Mouse (Mus musculus): Measurements from ENCODE around the gene Prelid3b. TPM values are rescaled to one million over a fixed set of nuclear protein-coding genes. Genes with fewer than 3 reads are reported as not detected.

The Prelid3b gene
- total RNA-seq, 2 experiments from 2014 or later: 51.7 to 57.5 TPM

DNA sequence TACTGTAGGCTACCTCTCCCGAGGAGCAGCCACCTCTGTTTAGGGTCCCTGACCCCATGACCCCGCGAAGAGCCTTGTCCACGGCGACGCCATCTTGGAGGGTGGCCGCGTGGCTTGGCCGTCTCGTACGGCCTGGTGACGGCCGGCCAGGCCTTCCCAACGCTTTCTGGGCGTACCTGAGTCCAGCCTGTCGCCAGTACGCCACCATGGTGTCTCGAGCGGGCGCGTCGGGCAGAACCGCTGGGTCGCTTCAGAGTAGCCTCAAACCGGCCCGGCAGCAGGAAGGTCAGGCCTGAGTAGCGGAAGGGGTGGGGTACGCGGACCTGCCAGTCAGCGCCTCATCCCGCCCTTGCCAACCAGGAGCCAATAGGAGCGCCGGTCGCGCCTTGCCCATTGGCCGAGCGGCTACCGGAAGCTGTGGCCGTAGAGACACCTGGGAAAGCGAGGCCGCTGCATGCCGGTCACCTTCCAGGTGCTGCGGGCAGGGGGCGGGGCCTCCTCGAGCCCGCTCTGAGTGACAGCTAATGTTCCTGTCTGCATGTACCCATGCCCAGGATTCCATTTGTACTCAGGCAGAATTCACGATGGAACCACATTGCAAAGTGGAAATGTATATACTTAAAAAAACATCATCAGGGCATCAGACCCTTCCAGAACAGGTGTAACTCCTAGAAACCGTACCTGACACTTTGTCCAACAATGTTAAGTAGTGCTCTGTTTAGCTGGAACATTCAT lies 8.9 kb downstream of the Prelid3b start, which contains the start of gene Atp5e:
Atp5e (minus strand) TSS at position 317 of the 735 bp plus-strand sequence.
- DNase-seq (ENCODE audit: low spot score in 2 of 2): peak; percentile 96 to 97

DNA sequence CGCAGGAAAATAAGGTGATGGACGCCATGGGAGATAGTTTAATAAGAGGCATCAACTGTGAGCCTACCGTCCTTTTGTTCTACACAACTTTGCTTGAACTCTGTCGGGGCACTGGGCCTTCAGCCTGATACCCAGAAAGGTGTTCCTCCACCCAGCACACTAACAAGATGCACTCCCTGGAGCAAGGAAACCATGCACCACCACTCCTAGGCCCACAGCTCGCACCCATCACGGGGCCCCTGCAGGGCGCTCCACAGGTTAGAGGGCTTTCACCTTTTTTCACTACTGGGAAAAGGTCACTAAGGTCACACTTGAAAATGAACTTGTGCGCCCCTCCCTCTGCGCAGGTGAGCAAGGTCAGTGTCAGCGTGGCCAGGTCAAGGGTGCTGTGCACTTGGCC lies 9.5 kb downstream of the Prelid3b start:
- DNase-seq (ENCODE audit: low spot score in 2 of 2): peak in 1 of 2 experiments; percentile 6

DNA sequence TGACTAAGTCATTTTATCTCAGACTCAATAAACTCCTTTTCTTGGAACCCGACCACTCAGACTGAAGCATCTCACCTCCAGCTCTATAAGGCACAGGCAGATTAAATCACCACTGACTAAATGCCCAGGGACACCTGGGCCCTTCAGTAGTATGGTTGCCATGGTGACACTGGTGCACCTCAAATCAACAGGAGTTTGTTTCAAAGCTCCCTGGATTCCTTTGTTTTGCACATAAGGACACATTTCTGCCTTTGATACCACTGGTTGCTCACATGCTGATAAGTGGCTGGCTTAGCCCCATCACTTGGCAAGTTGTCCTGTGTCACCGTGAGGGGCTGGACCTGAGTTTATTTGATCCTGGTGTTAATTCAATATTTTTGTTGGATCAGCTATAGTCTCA lies 13.5 kb downstream of the Prelid3b start:
- DNase-seq (ENCODE audit: low spot score in 2 of 2): no peak

DNA sequence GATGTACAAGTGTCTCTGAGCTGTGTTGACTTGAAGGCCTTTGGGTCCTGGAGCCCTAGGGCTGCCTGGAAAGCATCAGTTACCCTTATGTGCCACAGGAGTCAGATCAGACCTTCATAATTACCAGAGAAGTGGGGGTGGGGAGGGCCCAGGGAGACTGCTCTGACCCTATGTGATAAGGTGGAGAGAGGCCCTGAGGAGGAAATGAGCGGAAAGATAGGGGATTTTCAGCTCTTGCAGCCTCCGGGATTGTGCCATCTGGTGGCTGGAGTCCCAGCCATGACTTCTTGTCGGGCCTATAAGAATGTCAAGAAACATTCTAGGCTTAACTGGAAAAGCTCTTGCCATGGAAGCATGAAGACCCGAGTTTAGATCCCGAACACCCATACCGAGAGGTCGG lies 19.2 kb downstream of the Prelid3b start:
- DNase-seq (ENCODE audit: low spot score in 2 of 2): no peak

DNA sequence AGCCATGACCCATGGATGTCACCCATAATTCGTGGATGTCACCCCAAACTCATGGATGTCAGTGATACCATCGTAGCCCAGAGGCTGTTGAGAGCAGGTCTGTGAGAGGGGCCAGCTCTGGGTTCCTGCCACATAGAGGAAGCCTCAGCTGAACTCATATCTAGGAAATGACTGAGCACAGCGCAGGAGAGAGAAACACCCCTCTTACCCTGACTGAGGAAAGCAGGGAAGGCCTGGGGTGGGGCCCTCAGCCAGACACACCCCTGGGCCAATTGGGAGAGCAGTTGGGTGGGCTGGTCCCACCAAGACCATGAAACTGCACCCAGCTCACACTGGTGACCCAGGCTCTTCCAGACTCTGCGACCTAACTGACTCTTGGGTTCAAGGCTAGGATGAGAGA lies 22.5 kb downstream of the Prelid3b start, which contains the start of gene Tubb1:
Tubb1 (plus strand) TSS at position 343 of the 400 bp plus-strand sequence.
- DNase-seq (ENCODE audit: low spot score in 2 of 2): no peak

DNA sequence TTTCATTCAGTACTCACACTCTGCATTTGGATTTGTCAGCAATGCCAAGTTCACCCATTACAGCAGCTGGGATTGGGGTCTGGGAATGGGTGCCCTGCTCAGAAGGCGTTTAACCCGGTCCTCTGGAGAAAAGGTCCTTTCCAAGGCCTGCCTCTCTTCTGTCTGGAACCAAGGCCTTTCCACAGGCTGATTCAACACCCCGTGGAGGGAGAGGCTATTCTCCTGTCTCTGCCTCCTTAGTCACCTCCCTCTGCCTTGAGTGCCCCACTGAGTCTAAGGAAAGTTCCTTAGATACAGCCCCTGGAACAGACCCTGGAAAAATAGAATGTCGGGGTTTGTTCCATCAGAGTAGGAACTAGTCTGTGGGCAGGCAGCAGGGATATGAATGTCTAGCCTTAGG lies 24.5 kb downstream of the Prelid3b start:
- DNase-seq (ENCODE audit: low spot score in 2 of 2): no peak

DNA sequence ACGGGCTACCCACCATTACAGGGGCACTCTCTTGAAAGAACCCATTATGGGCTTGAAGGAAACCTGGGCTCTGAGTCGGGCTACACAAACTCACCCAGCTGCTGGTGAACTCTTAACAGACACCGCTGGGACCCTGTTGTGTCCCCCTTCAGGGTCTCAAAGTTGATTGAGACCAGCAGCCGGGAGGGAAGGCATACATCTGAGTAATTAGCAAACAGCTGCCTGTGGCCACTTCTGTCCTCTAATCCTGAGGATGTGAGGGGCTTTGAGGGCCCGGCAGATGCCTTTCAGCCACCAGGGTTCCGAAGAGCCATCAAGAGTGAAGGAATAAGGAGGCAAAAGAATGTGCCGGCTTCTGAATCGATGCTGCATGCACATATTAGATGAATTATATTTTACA lies 26.0 kb downstream of the Prelid3b start:
- no peak for DNase-seq (ENCODE audit: low spot score in 2 of 2)

DNA sequence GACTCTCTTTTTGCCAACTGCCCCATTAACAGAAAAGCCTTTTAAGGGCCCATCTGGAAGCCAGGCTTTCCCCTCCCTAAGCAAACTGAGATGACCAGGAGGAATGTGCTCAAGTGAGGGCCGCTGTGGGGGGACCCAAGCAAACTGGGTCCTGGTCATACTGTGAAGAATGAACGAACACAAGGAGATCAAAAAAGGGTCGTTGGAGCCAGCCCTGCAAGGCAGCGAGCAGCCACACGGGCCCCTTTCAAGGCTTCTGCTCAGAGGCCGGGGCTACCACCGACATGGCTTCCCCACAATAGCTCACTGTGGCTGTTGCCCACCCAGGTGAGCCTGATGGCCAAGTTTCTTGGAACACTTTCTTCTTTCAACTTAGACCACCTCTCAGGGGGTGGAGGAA lies 26.4 kb downstream of the Prelid3b start:
- DNase-seq (ENCODE audit: low spot score in 2 of 2): no peak

DNA sequence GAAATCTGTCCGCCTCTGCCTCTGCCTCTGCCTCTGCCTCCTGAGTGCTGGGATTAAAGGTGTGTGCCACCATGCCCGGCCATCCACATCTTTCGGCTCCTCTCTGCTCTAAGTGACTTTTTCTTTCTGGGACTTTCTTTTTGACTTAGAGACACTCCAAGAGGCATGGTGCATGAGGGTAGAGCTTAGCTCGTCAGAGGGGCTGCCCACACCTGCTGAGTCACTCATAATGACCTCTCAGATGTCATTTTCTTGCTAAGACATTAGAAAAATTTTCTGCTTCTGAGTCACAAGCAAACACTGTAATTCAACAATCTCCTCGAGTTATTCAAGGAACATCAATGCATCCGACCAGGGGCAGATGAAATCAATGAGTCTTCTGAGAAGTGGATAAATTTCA lies 27.9 kb downstream of the Prelid3b start:
- DNase-seq (ENCODE audit: low spot score in 2 of 2): no peak

DNA sequence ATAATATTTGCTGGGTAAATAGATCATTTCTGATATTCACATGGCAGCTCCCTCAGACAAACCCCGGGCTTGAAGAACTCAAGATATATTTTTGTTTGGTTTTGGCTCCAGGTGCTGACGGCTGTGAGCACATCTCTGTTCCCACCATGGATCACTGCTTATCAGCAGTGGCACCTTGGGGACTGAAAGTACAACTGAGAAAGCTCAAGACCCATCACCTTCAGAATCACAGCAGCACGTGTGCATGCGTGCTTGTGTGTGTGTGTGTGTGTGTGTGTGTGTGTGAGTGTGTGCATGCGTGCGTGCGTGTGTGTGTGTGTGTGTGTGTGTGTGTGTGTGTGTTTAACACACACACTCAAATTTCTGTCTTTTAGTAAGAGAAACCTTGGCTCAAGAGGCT lies 28.5 kb downstream of the Prelid3b start:
- DNase-seq (ENCODE audit: low spot score in 2 of 2): no peak

DNA sequence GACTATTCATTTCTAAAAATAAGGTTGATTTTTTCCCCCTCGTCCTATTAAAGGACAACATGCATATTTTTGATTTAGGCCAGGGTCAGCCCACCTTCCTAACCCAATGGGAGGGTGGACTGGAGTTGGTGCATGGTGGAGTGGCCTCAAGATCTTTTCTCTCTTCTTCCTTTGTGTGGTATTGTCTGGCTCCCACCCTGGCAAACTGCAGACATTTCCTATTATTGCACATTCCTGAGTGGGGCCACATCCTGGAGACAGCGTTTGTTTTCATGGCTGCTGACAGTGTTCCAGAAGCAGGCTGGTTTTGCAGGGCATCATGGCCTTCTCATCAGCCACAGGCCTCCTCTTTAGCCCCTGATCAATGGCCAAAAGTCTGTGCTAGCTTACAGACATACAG lies 29.8 kb downstream of the Prelid3b start:
- DNase-seq (ENCODE audit: low spot score in 2 of 2): no peak

DNA sequence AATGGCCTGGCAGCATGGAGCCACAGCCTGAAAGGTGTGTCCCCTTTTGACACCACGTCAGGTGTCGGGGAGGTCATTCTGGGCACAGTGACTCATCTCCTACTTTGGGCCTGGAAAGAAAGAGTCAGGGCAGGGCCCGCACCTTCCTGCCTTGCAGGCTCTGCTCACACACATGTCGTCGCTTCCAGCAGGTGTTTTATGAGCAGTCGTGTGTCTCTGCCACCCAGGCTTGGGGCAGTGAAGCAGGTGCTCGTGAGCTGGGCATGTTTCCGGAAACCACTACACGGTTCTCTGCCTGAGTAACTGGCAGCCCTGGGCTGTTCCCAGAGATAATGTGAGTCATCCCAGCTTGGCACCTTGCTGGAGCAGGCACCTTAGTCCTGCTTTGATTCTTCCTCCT lies 30.4 kb downstream of the Prelid3b start:
- DNase-seq (ENCODE audit: low spot score in 2 of 2): no peak

DNA sequence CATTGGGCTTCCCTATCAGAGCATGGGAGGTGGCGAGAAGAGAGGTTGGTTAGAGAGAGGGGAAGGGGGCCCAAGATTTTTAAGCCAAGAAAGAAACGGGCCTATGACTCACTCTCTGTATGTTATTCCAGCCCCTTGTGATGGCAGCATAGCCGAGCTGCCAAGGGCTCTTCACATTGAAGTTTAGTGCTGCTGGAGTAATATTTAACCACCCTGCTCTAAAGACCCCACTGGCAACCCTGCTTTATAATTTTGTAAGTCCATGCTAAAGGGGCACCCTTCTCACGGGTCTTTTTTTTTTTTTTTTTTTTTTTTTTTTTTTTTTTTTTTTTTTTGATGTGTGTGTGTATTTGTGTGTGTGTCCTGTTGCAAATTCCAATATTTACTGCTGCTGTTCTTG lies 31.0 kb downstream of the Prelid3b start:
- DNase-seq (ENCODE audit: low spot score in 2 of 2): no peak

DNA sequence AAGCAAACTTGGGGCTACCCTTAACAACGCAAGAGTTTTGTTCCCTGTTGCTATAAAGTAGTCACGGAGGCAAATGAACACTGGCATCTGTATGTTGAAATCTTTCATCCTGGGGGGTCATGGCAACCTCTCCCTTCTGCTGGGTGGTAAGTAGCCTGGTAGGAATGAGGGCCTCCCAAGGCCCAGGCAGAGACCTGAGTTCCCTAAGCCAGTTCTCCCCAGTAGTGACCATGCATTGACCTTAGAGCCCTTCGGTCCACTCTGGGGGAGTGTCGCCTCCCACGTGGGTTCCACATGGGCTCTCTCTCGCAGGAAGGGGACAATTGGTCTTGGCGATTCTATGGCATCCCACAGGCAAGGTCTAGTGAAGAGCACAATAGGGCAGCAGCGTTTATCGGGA lies 32.9 kb downstream of the Prelid3b start:
- DNase-seq (ENCODE audit: low spot score in 2 of 2): no peak

DNA sequence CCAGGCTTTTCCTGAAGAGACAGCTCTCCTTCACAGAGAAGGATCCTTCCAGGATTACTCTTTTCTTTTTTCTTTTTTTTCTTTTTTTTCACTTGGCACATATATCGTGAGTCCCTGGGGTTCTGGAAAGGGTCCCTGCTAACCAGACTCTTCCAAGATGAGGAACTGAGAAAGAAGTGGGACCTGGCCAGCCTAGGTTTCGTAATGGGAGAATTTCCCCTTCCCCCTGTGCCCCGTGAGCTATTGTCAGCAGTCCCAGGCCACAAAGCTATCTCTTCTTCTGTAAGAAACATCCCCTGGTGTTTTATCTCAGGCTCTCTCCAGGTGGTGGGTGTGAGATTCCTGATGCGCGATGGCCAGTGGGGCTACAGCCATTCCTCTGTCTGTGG lies 33.4 kb downstream of the Prelid3b start:
- no peak for DNase-seq (ENCODE audit: low spot score in 2 of 2)

DNA sequence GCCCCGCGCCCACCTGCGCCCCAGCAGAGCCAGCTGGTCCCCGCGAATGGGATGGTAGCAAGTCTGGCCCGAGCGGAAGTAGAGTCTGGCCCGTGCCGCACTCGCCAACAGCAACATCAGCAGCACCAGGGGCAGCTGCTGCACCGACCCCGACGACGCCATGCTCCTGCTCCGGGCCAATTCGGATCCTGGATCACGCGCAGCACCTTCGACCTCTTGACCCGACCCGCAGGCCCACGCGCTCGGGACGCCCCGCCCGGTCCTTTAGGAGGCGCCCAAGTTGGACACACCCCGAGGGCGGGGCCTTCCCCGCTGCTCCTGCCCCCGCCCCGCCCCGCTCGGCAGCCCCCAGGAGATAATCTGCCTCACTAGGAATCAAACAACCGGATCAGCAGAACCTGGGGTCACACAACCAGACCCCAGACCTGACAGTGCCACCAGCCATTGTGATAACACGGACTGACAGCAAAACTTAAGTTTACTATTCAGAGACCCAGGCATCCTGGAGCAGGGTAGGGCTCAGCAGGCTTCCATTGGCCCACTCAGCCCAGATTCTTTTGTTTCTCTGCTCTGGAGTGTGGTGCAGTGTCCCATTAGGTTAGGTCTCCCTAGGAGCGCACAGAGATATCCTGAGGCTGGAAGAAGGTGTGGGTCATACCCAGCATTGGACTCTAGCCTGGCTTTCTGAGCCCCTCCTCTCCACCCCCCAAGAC lies 34.0 kb downstream of the Prelid3b start, which contains the start of gene Ctsz:
Ctsz (minus strand) TSS at position 303 of the 713 bp plus-strand sequence.
- peak; percentile 37 to 38 for DNase-seq (ENCODE audit: low spot score in 2 of 2)

DNA sequence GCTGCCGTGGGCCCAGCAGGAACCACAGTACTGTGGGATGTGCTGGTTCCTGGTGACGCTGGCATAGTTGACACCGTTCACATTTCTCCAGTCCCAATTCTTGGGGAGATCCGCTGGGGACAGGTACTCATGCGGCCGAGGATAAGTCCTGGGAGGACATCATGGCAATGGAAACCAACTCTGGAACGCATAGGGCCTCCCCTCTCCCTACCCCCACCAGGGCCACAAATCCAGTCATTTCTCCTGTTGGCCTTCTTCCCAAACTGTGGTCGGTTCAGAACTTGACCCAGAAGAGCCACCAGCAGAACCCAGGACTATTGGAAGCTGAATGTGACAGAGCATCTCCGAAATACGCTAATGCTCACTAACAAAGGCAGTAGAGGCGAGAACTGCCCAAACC lies 34.7 kb downstream of the Prelid3b start:
- DNase-seq (ENCODE audit: low spot score in 2 of 2): no peak

DNA sequence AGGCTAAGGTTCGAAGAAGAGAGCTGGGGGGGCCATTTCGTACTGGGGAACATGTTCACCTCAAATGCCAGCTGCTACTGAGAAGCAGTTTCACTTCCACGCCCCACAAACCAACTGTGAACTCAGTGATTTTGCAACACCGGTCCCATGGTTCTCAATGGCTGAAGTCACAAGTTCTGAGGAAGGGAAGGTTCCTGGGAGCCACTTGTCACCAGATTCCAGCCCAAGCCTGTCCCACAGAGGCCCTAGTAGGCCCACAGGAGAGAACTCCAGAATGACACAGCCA lies 35.2 kb downstream of the Prelid3b start:
- DNase-seq (ENCODE audit: low spot score in 2 of 2): no peak

DNA sequence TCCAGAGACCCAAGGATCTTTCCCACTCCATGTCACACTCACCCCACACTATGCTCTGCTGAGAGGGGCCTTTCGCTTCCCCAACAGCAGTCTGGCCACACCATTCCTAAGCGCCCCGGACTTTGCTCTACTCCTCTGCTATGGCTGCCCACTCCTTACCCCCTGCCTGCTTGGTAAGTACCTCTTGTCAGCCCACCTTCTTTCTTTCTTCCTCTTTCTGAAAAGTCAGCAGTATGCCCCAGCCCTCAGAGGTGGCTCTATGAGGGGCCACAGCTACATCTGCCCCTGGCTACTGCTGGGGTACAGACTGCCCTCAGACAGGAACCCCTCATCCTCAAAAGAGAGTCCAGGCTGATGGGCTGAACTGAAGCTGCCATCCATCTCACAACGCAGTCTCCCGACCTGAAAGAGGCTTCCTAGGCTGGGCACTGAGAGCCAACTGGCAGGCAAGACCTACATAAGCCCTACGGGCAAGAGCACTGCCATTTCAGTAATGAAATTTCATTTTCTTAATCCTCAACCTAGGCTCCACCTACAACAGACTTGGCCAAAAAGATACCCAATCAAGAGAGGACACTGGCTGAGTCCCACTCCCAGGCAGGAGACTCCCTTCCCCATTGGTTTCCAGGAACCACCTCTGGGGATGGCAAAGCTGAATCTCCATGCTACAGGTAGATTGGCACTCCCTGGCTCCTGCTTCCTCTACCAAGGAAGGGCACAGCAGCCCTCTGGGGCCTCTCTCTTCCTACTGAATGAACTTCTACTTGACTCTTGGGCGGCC lies 35.8 kb downstream of the Prelid3b start:
- no peak for DNase-seq (ENCODE audit: low spot score in 2 of 2)

DNA sequence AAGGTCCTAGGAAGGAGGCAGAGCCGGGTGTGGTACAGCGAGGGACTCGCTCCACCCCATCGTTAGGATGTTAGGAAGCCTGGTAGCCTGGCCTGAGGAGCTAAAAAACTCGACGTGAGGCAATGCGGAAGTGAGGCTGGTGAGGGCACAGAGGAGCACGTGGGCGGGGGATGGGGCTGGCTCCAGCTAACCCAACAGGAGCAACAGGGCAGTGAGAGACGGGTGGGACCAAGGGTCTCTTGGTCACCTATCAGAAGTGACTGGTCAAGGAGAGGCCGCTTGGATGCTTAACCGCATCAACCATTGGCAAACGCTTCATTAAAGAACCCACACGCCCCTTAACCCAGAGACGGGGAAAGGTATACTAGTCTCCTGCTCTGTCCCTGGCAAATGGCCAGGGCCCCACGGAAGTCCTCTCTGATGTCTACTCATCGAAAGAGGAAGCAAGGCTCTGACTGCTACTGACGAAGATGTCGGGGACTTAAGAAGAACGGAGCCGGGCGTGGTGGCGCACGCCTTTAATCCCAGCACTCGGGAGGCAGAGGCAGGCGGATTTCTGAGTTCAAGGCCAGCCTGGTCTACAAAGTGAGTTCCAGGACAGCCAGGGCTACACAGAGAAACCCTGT lies 36.7 kb downstream of the Prelid3b start:
- no peak for DNase-seq (ENCODE audit: low spot score in 2 of 2)

DNA sequence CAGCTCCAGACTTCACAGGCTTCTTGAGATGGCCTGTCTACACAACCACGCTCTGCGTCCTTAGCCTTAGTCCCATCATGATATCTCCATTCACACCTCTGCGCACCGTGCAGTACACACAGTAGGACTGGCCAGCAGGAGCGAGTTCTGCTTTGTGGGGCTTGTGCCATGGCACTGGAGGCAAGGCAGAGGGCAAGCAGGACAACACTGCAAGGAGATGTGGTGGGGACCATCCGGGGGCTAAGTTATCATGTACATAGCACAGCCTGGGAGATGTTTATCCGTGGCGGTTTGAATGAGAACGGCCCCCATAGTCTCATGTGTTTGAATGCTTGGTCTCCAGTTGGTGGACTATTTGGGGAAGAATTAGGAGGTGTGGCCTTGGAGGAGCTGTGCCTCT lies 37.9 kb downstream of the Prelid3b start:
- no peak for DNase-seq (ENCODE audit: low spot score in 2 of 2)

Data from left cerebral cortex, adult 18-20 months (tissue).